Mouse (Mus musculus): ENCODE measurements around the gene Cgas.

Cgas gene

DNA sequence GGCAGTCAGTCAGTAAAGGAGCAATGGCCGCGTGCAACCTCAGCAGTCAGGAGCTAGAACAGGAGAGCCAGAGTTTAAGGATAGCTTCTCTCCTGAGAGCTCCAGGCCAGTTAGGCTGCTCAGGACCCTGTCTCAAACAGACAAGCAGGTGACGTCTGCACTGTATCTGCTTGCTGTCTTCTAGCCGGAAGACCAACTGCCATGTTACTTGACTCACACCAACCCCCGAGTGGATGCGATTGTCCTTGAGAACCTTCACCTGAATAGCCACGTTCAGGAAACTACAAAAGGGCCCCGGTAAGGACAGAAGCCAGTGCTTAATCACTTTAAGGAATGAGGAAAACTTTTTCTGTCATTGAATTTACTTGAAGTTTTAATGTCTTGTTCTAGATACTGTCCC lies 14.0 kb upstream of the Cgas start:
- DNase-seq (ENCODE audit: low spot score) = no peak

DNA sequence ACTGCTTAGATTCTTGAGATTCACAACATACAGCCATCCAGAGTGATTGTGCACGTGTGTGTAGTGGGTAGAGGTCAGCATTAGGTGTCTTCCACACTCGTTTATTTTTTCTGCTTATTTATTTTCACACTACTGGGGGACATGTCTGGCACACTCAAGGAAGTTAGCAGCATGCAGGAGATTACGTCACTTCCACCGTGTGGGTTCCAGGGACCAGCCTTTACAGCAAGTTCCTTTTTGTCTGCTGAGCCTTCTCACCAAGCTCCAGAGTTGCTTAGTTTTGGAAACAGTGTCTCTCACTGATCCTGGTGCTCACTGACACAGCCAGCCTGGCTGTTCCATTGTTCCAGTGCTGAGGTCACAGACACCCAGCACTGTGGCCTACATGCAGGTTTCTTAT lies 8.3 kb upstream of the Cgas start:
- no peak for DNase-seq (ENCODE audit: low spot score)

DNA sequence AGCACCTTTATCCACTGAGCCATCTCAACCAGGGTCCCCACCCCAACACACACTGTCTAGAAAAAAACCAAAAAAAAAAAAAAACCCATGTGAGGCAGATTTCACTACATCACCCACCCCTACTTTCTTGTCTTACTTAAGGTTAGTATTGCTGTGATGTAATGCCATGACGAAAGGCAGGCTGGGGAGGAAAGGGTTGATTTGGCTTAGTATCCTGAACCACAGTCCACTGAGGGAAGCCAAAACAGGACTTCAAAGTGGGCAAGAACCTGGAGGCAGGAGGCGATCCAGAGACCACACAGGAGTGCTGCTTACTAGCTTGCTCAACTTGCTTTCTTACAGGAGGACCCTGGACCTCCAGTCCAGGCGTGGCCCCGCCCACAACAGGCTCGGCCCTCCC lies 7.4 kb upstream of the Cgas start:
- no peak for DNase-seq (ENCODE audit: low spot score)

DNA sequence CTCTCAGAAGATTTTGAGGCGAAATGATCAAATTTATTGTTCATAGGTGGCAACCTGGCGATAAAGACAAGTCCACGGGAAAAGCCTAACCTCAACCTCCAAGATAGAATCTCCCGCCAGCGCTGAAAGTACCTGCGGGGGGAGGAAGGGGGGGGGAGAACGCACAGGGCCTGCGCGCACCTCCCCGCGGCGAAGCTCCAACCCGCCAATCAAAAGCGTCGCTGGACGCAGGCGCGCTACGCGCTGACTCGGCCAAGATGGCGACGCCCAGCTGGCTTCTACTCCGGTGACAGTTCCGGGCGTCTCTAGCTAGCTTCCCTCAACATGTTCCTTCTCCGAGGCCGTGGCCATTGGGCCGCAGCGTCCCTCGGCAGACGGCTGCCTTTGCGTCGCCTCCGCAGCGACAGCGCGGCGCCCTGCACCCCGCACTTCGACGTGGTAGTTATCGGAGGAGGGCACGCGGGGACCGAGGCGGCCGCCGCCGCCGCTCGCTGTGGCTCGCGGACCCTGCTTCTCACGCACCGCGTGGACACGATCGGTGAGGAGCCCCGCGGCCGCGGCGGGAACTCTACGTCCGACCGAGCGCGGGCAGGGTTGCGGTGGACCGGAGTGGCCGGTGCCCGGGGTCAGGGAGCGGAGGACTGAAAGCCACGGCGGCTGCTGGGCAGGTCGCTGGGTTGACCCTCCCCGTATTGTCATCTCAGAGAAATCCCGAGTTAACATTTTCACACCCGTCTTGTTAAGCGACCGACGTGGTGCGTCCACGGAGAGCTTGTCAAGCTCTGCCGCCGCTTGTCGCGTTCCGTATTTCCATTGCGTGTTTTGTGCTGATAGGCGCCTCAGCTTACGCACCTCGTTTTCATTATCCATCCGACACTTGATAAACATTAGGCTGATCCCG lies 5.2 kb upstream of the Cgas start, which contains the start of the genes Mto1 and Gm17324:
Gene Mto1 (plus strand): TSS at position 236 of the 901 bp plus-strand sequence.
Gene Gm17324 (minus strand): TSS at position 814 of the 901 bp plus-strand sequence.
- peak; percentile 72 for DNase-seq (ENCODE audit: low spot score)

DNA sequence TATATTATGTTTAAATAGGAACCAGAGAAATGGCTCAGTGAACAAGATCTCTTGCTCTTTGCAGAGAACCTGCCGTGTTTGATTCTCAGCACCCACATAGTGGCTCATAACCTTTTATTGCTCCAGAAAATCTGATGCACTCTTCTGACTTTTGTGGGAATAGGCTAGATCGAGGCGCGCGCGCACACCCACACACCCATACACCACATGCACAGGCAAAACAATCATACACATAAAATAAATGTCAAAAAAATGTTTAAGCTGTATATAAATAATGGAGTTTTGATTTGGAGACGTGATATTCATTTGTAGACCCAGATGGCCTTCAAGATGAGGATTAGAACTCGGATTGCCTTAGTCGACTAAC lies 4.6 kb upstream of the Cgas start:
- DNase-seq (ENCODE audit: low spot score) = no peak

DNA sequence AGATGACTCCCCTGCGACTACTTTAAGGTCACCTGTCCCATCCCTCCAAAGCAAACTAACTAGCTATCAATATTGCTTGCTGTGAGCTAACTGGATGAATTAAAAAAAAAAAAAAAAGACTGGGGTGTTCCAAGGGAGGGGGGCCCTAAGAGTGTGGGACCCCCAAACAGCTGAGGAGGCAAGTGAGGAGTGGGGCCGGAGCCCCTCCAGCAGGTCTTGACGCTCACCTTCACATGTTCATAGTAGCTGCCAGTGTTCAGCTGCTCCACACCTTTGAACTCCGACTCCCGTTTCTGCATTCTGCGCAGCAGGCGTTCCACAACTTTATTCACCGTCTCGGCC lies 829 bp downstream of the Cgas start:
- DNase-seq (ENCODE audit: low spot score) = no peak

DNA sequence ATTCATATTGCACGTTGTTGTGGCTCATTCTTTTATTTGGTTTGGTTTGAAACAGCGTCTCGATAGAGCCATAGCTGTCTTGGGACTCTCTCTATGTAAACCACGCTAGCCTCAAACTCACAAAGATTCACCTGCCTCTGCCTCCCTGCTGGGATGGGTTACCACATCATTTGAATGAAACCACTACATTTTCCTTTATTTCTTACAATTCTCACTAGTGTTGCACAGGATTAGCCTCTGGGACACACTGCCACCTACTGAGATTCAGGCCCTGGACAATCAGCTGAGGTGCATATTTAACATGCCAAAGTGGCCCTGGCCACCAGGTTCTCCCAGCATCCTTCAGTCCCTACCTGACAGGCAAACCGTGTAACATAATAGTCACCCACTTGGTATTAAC lies 3.6 kb downstream of the Cgas start:
- no peak for DNase-seq (ENCODE audit: low spot score)

DNA sequence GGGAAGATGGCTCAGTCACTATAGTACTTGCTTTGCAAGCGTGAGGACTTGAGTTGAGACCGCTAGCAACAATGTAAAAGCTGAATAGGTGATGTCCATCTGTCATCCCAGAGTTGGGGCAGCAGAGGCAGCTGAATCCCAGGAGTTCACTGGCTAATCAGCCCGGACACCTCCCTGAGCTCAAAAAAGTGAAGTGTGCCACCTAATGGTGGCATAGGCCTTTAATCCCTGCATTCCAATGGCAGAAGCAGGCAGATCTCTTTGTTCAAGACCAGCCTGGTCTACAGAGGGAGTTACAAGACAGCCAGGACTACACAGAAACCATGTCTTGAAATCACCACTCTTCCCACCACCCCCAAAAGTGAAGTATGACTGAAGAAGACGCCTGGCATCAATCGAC lies 10.6 kb downstream of the Cgas start:
- DNase-seq (ENCODE audit: low spot score) = no peak

DNA sequence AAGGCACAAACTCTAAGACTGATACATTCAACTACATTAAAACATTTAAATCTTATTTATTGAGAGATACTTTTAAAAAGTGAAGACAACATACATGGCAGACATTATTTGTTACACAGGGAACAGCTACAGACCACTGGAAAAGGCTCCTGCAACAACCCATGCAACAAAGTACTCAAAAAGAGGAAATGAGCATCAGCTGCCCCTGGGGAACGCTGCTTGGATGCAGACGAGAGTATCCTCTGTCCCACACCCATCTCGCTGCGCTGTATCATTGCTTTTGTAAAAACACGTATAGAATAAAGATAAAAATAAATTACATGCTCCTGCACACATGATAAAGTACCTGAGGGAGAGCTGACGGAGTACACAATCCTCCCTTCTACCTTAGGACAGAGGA lies 12.6 kb downstream of the Cgas start:
- no peak for DNase-seq (ENCODE audit: low spot score)

DNA sequence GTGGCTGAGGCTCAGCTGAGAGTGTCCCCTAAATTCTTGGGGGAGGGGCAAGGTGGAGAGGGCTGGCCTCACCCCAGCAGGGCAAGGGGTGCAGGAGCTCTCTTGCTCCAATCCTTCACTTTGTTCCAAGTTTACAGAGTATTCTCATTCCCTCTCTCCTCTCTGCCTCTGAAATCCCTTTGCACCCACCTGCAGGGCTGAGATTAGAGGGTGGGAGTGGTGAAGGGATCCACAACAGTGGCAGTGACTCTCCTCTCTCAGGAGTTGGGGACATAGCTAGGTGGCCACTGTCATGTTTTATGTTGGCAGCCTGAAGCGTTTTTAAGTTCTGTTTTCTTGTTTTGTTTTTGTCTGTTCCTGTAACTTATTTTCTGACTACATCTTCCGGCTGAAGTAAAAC lies 13.5 kb downstream of the Cgas start:
- DNase-seq (ENCODE audit: low spot score) = no peak

DNA sequence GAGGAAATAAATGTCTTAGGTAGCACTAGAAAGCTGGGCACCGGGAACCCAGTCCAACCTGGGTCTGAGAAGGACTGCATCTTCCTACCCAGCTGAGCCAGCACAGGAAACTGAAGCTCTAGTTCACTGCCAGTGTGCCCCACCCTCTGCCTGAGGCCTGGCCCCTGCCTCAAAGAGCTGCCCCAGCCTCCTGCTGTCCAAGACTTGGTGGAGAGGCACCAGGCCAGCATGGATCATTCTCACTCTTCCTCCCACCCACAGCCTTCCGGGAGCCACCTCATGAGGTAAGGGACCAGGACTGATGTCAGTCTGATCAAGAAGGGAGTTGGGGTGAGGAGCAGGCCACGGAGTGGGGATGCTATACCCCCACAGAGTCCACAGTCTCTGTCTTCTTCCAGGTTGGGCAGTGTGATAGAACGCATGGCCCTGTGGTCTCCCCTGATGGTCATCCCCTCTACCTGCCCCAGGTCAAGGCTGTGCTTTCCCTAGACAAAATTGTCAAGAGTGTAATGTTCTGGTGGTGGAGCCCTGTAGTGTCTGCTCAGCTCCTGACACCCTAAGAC lies 14.1 kb downstream of the Cgas start:
- DNase-seq (ENCODE audit: low spot score) = no peak

DNA sequence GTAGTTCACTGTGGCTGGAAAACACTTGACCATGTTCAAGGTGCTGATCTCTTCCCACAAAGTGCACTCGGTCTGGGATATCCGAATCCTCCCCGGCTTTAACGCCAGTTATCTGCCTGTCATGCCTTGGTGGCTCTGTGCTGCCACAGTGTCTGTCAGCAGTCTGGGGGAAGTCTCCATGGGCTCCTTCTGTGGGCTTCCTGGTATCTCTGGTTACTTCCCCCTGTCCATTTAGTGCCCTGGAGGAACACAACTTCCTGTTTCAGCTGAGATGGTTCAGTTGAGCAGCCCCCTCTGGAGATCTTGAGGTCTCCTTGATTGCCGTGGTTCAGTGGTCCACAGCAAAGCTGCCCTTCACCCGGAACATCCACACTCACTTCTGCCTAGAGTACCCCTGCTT lies 14.9 kb downstream of the Cgas start:
- DNase-seq (ENCODE audit: low spot score) = no peak

DNA sequence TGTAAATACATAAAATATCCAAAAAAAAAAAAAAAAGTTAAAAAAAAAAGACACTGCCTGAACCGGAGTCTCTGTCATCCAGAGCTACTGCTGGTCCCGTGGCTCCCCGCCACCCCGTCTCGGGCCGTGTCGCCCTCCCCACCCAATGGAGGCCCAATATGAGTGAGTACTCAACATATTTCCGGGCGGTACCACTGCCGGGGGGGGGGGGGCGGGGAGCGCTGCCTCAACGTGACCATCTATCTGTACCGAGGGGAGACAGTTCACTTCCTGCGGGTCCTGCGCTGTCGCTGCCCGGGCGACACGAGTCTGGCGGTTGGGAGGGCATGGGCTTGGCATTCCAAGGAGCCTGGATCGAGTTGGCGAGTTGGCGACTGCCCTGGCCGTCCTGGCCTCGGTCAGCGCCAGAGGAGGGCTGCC lies 15.7 kb downstream of the Cgas start:
- no peak for DNase-seq (ENCODE audit: low spot score)

DNA sequence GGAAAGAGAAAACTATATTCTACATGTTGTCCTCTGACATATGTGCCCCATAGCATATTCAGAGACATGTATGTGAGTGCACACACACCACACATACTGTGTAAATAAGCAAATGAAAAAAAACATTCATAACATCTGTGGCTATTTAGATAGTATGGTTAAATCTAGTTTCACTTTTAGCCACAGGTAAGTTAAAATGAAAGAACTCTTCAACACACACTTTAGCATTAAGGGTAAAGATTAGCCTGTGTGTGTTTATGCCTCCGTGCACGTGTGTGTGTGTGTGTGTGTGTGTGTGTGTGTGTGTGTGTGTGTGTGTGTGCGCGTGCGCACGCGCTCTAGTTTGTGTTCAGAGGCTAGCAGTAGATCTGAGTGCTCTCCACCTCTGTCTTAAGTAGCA lies 41.4 kb downstream of the Cgas start:
- no peak for DNase-seq (ENCODE audit: low spot score)

DNA sequence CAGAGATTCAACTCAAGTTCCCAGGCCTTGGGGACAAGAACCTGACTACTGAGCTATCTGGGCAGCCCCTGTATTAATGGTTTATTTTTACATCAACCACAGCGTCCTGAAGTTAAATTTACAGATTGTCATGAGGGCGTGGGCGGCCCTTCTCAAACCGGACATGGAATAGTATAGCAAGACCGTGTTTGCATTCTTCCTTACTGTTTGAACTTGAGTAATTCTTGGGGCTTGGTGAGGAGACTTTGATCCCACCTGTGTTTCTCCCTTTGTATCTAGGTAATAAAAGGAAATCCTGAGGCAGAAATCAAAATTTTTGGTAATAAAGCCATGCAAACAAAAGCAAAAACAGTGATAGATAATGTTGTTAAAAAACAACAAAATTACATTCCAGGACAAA lies 42.5 kb downstream of the Cgas start:
- DNase-seq (ENCODE audit: low spot score) = no peak

DNA sequence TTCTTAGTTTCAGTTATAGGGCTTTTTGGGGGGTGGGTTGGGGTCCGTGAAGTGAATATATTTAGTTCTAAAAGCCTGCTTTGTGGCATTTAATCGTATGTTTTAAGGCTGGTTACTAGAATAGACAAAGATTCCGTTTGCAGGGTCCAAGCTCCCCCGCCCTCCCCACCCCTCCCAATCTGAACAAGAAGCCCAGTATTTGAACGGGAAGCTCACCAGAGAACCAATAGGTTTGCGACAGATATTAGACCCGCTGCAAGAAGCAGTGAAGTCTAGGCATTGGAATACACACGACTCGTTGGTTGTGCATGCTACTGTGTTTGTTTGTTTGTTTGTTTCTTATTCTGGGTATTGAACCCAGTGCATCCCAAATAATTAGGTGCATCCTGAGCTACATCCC lies 46.5 kb downstream of the Cgas start:
- DNase-seq (ENCODE audit: low spot score) = no peak

DNA sequence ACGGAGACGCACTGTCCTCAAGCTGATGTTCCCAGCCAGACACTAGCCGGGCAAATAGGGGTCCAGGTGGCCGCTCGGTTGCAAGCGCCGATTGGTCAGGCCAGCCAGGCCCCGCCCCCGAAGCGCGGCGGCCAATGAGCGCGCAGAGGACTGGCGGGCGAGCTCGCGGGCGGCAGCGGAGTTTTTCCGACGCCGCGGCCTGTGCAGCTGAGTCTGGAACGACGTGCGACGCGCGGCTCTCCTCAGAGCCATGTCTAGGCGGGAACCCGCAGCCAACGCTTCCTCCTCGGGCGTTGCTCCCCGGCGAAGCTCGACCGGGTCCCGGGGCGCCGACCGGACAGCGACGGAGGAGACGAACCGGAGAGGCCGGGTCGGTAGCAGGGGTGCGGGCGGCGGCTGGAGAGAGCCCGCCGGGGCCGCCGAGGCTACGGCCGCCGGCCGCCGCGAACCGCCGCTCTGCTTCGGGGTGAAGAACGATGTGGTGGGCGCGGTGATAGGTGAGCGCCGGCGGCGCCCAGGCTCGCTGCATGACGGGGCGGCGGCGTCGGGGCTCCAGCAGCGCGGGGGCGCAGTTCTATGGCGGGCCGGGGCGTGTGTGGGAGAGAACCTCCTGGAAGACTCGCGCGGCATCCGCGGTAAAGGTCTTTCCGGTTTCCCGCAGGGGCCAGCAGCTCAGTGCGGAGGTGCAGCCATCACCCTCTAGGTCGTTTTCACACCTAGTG lies 47.2 kb downstream of the Cgas start, which contains the start of gene Ddx43:
Gene Ddx43 (plus strand): TSS at position 148 of the 722 bp plus-strand sequence.
- no peak for DNase-seq (ENCODE audit: low spot score)

DNA sequence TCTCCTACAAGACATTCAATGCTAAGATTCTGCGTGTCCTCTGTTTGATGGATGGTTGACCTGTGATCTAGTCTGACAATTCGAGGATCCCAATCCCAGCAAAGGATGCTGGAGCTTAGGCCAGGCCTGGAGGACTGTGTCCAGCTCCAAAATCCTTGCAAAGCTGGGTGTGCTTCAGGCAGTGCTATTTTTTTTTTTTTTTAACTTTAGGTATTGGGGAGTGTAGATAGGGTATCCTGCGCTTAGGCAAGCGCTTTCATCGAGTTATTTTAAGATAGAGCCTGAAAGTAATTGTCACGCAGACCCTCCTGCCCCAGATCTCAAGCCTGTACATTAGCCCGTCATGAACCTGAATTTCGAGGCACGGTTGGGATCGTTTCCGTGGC lies 47.8 kb downstream of the Cgas start:
- no peak for DNase-seq (ENCODE audit: low spot score)

DNA sequence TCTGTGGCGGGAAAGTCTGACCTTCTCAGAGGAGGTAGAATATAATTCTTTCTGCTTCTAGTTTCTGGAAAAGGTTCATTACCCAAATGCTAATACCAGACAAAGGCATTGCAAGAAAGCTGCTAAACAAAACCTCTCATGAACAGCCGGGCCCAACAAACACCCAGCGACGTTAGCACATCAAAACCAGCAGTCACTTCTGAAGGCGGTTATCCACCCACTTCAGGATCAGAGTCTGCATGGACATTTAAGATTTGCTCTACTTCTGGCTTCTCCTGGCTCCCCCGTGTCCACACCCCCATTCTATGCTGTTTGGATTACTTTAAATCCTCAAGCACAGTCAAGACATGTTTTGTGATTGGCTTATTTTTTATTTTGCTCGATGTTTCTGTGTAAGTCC lies 48.4 kb downstream of the Cgas start:
- no peak for DNase-seq (ENCODE audit: low spot score)

DNA sequence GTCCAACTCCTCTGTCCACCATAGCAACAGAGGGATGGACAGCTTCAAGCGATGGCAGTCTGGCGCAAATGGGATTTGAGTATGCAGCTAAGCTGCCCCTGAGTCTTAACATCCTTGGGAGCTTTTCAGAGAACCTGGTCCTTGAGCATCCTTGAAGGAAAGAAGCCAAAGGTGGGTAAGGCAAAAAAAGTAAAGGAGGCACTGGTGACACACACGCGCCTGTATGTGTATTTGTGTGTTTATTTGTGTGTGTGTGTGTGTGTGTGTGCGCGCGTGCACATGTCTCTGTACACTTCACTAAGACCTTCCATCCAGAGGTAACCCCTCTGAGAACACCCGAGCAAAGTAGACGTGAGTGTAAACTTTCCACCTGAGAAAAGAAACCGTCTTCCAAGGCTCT lies 49.3 kb downstream of the Cgas start:
- DNase-seq (ENCODE audit: low spot score) = no peak

DNA sequence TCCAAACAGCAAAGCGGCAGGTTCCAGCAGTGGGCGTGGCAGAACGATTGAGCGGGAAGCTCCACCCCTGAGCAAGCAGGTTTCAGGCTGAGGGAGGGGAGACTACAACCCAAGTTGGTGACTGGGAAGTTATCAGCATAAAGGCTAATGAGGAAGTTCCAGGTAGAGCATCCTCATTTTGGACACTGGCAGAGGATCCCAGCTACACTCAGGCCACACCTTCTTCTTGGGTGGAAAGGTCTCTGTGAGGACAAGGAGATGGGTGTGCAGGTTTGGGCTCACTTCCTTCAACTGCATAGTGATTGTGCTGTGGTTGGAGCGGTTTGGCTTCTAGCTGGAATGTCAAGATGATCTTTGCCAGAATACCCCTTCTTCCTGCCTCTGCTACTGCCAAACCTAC lies 53.1 kb downstream of the Cgas start:
- DNase-seq (ENCODE audit: low spot score) = no peak

DNA sequence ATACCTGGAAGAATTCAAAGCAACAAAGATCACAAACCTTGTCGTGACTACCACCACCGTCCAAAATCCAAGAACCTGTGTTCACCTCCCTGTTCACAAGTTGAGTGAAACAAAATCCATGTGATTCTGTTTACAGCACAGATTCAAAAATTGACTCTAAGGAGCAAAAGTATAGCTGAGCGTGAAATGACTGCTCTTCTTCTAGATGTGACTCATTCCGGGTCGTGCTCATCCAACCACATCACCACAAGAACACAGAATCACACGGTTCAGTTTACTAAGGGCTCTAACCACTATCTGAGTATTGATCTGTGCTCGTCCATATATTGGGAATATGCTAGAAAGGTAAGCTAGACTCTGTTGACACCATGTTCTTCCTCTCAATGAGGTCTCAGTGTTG lies 56.1 kb downstream of the Cgas start:
- no peak for DNase-seq (ENCODE audit: low spot score)

DNA sequence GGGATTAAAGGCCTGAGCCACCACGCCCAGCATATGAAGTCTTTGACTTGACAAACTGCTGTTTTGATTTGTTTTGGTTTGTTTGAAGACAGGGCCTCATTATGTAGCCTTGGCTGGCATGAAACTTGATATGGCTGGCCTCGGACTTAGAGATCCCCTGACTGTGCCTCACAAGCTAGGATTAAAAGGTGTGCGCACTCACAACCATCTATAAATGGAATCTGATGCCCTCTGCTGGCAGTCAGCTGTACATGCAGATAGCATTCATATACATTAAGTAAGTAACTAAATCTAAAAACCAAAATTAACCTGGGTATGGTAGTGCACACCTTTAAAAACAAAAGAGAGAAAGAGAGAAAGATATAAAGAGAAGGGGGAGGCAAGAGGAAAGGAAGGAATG lies 57.1 kb downstream of the Cgas start:
- no peak for DNase-seq (ENCODE audit: low spot score)
